Mouse (Mus musculus) CH12.LX (cell line): ENCODE data around the gene Cant1. TPM values are rescaled to one million over a fixed set of nuclear protein-coding genes. Genes with fewer than 3 reads are reported as not detected.
A peak's percentile ranks its signal among the peaks of the same experiment; 100 is the strongest.

Source experiments
- DNase-seq: peaks from one replicate; pipeline ENCODE4 v3.0.0-alpha.2; 2013; ENCODE audit errors: extremely low read depth
- H3K27ac ChIP-seq: 2 replicates; pipeline ENCODE4 v1.5.1; 2012; ENCODE audit warnings: low read depth, mild to moderate bottlenecking, control low read depth, moderate library complexity; ENCODE audit not compliant: insufficient read depth
- H3K27me3 ChIP-seq: replicated peaks from 2 replicates; pipeline ENCODE3; 2012; ENCODE audit warnings: inconsistent platforms
- H3K36me3 ChIP-seq, 2 experiments: replicated peaks in 1 of 2; 2 replicates each; pipeline versions ENCODE3 to v1.6.1; 2012; ENCODE audit warnings: inconsistent platforms in 1 of 2, low read length in 1 of 2, mild to moderate bottlenecking in 1 of 2, mixed read lengths in 1 of 2, moderate library complexity in 1 of 2; ENCODE audit not compliant: control insufficient read depth in 1 of 2, insufficient read depth in 1 of 2
- H3K4me1 ChIP-seq, 2 experiments: 2 replicates each; pipeline ENCODE4 v1.6.1; 2012; ENCODE audit warnings: inconsistent platforms in 1 of 2, moderate library complexity in 1 of 2; ENCODE audit not compliant: insufficient read depth in 2 of 2, control insufficient read depth in 1 of 2
- H3K4me2 ChIP-seq: 2 replicates; pipeline ENCODE4 v1.6.1; 2012; ENCODE audit warnings: low read depth, mild to moderate bottlenecking, control low read depth; ENCODE audit not compliant: poor library complexity, insufficient read depth, severe bottlenecking
- H3K4me3 ChIP-seq, 3 experiments: fragments of 150-350 bp in 1 of 3; sonication (generic) in 1 of 3; replicated peaks in 1 of 3; 2 replicates each; pipeline versions ENCODE3 to v1.5.1; 2011 to 2012; ENCODE audit warnings: low read depth in 2 of 3, low read length in 2 of 3, mild to moderate bottlenecking in 2 of 3, moderate library complexity in 2 of 3, control low read depth in 1 of 3, improper control_type of control experiment in 1 of 3, inconsistent platforms in 1 of 3, mixed read lengths in 1 of 3; ENCODE audit not compliant: poor library complexity in 1 of 3
- H3K79me2 ChIP-seq: replicated peaks from 2 replicates; pipeline ENCODE4 v1.6.1; 2012; ENCODE audit warnings: mild to moderate bottlenecking, moderate library complexity; ENCODE audit not compliant: control insufficient read depth, poor library complexity, insufficient read depth, severe bottlenecking; ENCODE audit errors: extremely low read depth
- H3K9ac ChIP-seq: 2 replicates; pipeline ENCODE4 v1.6.1; 2012; ENCODE audit warnings: low read depth, mild to moderate bottlenecking, control low read depth, moderate library complexity; ENCODE audit not compliant: insufficient read depth
- H3K9me3 ChIP-seq: replicated peaks from 2 replicates; pipeline ENCODE3; 2012; ENCODE audit warnings: low read length, inconsistent platforms, mixed read lengths
- CTCF ChIP-seq, 2 experiments: IDR thresholded peaks in 1 of 2; conservative IDR thresholded peaks in 1 of 2; 2 replicates each; pipeline ENCODE4 v1.5.1; 2011 to 2012; ENCODE audit warnings: low read depth in 2 of 2, low read length in 2 of 2, improper control_type of control experiment in 1 of 2, inconsistent platforms in 1 of 2, mild to moderate bottlenecking in 1 of 2, moderate library complexity in 1 of 2
- ELF1 ChIP-seq: IDR thresholded peaks from 2 replicates; pipeline ENCODE4 v1.6.1; 2014; ENCODE audit warnings: low read depth, mild to moderate bottlenecking, inconsistent platforms, low read length, improper control_type of control experiment
- EP300 ChIP-seq: IDR thresholded peaks from 2 replicates; pipeline ENCODE4 v1.6.1; 2011; ENCODE audit warnings: low read length, improper control_type of control experiment
- GABPA ChIP-seq: IDR thresholded peaks from 2 replicates; pipeline ENCODE4 v1.6.1; 2012; ENCODE audit warnings: low read depth, low read length, improper control_type of control experiment, inconsistent platforms; ENCODE audit not compliant: insufficient replicate concordance
- IRF4 ChIP-seq: IDR thresholded peaks from 2 replicates; pipeline ENCODE4 v1.6.1; 2014; ENCODE audit warnings: low read depth, mild to moderate bottlenecking, inconsistent platforms, low read length, improper control_type of control experiment
- JUN ChIP-seq: IDR thresholded peaks from 2 replicates; pipeline ENCODE4 v1.6.1; 2011; ENCODE audit warnings: low read depth, mild to moderate bottlenecking, low read length, improper control_type of control experiment, moderate library complexity; ENCODE audit not compliant: insufficient read depth
- MXI1 ChIP-seq: IDR thresholded peaks from 2 replicates; pipeline ENCODE4 v1.6.1; 2011; ENCODE audit warnings: mild to moderate bottlenecking, low read depth, low read length, improper control_type of control experiment
- NRF1 ChIP-seq: IDR thresholded peaks from 2 replicates; pipeline ENCODE4 v1.6.1; 2014; ENCODE audit warnings: low read depth, mild to moderate bottlenecking, inconsistent platforms, low read length, improper control_type of control experiment, moderate library complexity
- PAX5 ChIP-seq: IDR thresholded peaks from 2 replicates; pipeline ENCODE4 v1.6.1; 2012; ENCODE audit warnings: low read length, inconsistent platforms, mixed read lengths
- RAD21 ChIP-seq: IDR thresholded peaks from 2 replicates; pipeline ENCODE4 v1.6.1; 2011; ENCODE audit warnings: low read depth, mild to moderate bottlenecking, low read length, improper control_type of control experiment, moderate library complexity
- SMC3 ChIP-seq: IDR thresholded peaks from 2 replicates; pipeline ENCODE4 v1.6.1; 2011; ENCODE audit warnings: low read depth, low read length, improper control_type of control experiment
- ZNF384 ChIP-seq: IDR thresholded peaks from 2 replicates; pipeline ENCODE4 v1.6.1; 2012; ENCODE audit warnings: low read depth, low read length, improper control_type of control experiment, inconsistent platforms
- dilution Hi-C: fragments of 300-500 bp; cut with MboI; formaldehyde crosslinking; loops from 2 replicates; pipeline ENCODE4 v1.14.3; 2020; ENCODE audit warnings: low sequenced_read_pairs; ENCODE audit not compliant: extremely low pct_unique_long_range_greater_than_20kb, extremely low pct_ligation_motif_present
- in situ Hi-C: fragments of 300-500 bp; cut with MboI; formaldehyde crosslinking; loops from 3 replicates; pipeline ENCODE4 v1.14.3; 2019; ENCODE audit warnings: low sequenced_read_pairs, low pct_ligation_motif_present, low pct_unique_long_range_greater_than_20kb, mixed read lengths
- polyA plus RNA-seq: library from polyadenylated mRNA; unstranded; fragments of >175 nt; gene quantifications from 2 replicates; pipeline ENCODE4 v1.2.1, GENCODE M21; 2012; ENCODE audit warnings: low read depth; ENCODE audit not compliant: insufficient read length
- total RNA-seq, 2 experiments: library from RNA; depleted of rRNA; stranded (reverse); fragments of 300-350 nt in 1 of 2; fragments of >200 nt in 1 of 2; gene quantifications; 2 replicates each; pipeline ENCODE4 v1.2.3; 2012 to 2014

The Cant1 gene
- total and polyA plus RNA-seq, 3 experiments = 28.8 to 40.2 (median 31.2) TPM

DNA sequence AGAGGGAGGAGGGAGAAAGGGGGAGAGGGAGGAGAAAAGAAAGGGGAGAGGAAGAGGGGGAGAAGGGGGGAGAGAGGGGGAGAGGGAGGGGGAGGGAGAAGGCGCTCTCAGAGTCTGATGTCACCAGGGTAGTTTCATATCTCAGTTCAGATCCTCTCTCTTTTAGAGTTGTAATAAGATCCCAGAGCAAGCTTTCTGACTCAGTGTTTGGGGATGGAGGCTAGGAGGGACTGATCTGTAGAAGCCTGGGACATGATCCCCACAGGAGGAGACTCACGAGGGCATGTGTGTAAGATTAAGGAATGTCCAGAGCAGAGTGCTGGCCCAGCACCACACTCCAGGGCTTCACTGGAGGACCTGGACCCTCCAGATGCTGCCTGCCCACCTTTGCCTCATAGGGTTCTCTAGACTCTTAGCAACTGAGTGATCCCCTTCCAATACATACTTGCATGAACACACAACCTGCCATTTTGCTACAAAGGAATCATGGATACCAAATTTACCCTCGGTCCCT is 8.4 kb upstream of the Cant1 start:
- no peak for DNase-seq
- H3K36me3 ChIP-seq = no peaks in the 10 kb centered on the region
- no peaks in the 10 kb centered on the region for H3K79me2 ChIP-seq
- no peak overlapping the region for H3K9ac ChIP-seq
- dilution Hi-C loops = no loop called here
- no peak overlapping the region for H3K4me3 ChIP-seq
- H3K27me3 ChIP-seq = peaks cover 86% of the 10 kb centered on the region
- no peaks in the 10 kb centered on the region for H3K9me3 ChIP-seq
- H3K27ac ChIP-seq = no peak overlapping the region
- TF ChIP-seq EP300 (0 out of 2 replicates have a peak, but pooled peaks have one; percentile 11), JUN (no peak)
- H3K4me2 ChIP-seq = 0 out of 2 replicates have a peak overlapping the region, but pooled peaks have one; percentile 21
- peaks cover 15 to 29% of the 10 kb centered on the region in 2 experiments for H3K4me1 ChIP-seq
- in situ Hi-C loops = loop anchor here (25.0 kb wide), 1 partner anchor 310 kb away; no protein-coding TSS in a partner anchor

- H3K79me2 ChIP-seq = no peaks in the 10 kb centered on the region
- no peak overlapping the region for H3K27ac ChIP-seq
- no peak overlapping the region for H3K4me2 ChIP-seq
- DNase-seq = no peak
- H3K9ac ChIP-seq = no peak overlapping the region
- no peak for TF ChIP-seq ELF1
- no peak for TF ChIP-seq CTCF (conservative IDR thresholded peaks at IDR 0.05 in 1 of 2, IDR thresholded peaks at IDR 0.05 in 1 of 2; ENCODE audit: low read depth in 2 of 2, low read length in 2 of 2)
- TF ChIP-seq NRF1 = no peak
- no peak for TF ChIP-seq MXI1
- TF ChIP-seq GABPA = no peak
- TF ChIP-seq ZNF384 = no peak
- TF ChIP-seq RAD21 = no peak
- no peak for TF ChIP-seq PAX5
- no peak for TF ChIP-seq IRF4
- peaks cover 81% of the 10 kb centered on the region for H3K27me3 ChIP-seq
- in situ Hi-C loops = loop anchor here (25.0 kb wide), 1 partner anchor 311 kb away; no protein-coding TSS in a partner anchor
- peaks cover 15 to 29% of the 10 kb centered on the region in 2 experiments for H3K4me1 ChIP-seq
- no peak overlapping the region for H3K4me3 ChIP-seq
- dilution Hi-C loops = no loop called here
- no peaks in the 10 kb centered on the region for H3K9me3 ChIP-seq
- H3K36me3 ChIP-seq = no peaks in the 10 kb centered on the region
These were observed 7.9 kb upstream of the Cant1 start for GRCm38 (mm10) chr11:118426765-118427164.

DNA sequence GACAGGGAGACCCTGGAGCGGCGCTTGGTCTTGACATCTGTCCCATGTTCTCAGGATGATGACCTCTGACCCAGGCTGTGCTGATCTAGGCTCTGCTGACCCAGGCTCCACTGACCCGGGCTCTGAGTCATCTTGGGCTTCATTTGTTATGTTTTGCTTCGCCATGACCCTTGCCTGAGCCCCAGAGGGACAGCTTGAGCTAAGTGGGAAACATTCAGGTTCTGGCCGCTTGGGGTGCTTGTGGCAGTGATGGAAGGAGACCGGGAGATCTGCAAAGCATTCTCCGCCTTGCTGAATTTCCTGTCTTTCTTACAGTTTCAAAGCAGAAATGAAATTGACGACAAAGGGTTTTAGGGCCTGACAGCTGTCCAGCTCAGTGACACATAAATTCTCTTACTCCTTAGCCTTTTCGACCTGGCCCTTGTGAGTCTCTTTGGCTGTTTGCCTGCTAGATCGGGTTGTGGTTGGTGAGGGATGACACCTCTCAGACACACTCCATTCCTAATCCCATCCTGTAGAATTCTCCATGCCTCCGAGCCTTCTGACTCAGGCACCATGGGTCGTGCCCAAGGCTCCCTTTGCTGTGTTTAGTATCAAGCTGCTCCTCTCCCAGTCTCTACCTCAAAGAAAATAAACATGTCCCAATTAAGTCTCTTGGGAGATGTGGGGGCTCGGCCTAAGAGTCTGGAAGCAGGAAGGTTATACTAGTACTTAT is 5.9 kb upstream of the Cant1 start:
- DNase-seq = no peak
- no peak overlapping the region for H3K4me2 ChIP-seq
- peaks cover 62% of the 10 kb centered on the region for H3K27me3 ChIP-seq
- no peaks in the 10 kb centered on the region for H3K9me3 ChIP-seq
- TF ChIP-seq JUN (no peak), SMC3 (no peak), GABPA (no peak)
- no peak overlapping the region for H3K4me3 ChIP-seq
- dilution Hi-C loops = no loop called here
- no peak overlapping the region for H3K27ac ChIP-seq
- no peaks in the 10 kb centered on the region for H3K79me2 ChIP-seq
- H3K9ac ChIP-seq = no peak overlapping the region
- in situ Hi-C loops = loop anchor here (25.0 kb wide), 1 partner anchor 313 kb away; no protein-coding TSS in a partner anchor
- H3K4me1 ChIP-seq = peaks cover 15 to 31% of the 10 kb centered on the region in 2 experiments
- H3K36me3 ChIP-seq = no peaks in the 10 kb centered on the region
